Mouse (Mus musculus): ENCODE measurements around the gene Dnm3.

- no peak for TF ChIP-seq EP300 (IDR thresholded peaks at IDR 0.05; ENCODE audit: insufficient read depth, low read depth, low read length)
- TF ChIP-seq CTCF (IDR thresholded peaks at IDR 0.05) = no peak
These were observed 131.3 kb downstream of the Dnm3 start for GRCm38 (mm10) chr1:162346456-162347011.

Measured in heart, adult 2 months (tissue).